Mouse (Mus musculus) hindbrain, embryonic 11.5 days (tissue): ENCODE results near the gene Man2a2. TPM values are rescaled to one million over a fixed set of nuclear protein-coding genes. Genes with fewer than 3 reads are reported as not detected.

Experiments
- ATAC-seq: fragments of 200-750 bp; cut with Nextera tagmentation; 2 replicates; pipeline ENCODE4 v1.8.0; 2017; ENCODE audit warnings: mild to moderate bottlenecking, moderate TSS enrichment, moderate library complexity; ENCODE audit not compliant: low FRiP score
- DNase-seq: peaks from one replicate; pipeline ENCODE4 v3.0.0-alpha.2; 2015; ENCODE audit warnings: low spot score
- H3K27ac ChIP-seq: fragments of 300-500 bp; sonication (generic); 2 replicates; pipeline ENCODE4 v1.5.1; 2014; ENCODE audit warnings: mild to moderate bottlenecking, low read depth, low read length
- H3K27me3 ChIP-seq: fragments of 300-500 bp; sonication (generic); 2 replicates; pipeline ENCODE4 v1.6.1; 2014; ENCODE audit warnings: mild to moderate bottlenecking, low read length, moderate library complexity, mixed read lengths; ENCODE audit not compliant: control insufficient read depth, insufficient read depth
- H3K36me3 ChIP-seq: fragments of 300-500 bp; sonication (generic); 2 replicates; pipeline ENCODE4 v1.6.1; 2014; ENCODE audit warnings: mild to moderate bottlenecking, low read length, moderate library complexity, mixed read lengths; ENCODE audit not compliant: control insufficient read depth, insufficient read depth
- H3K4me1 ChIP-seq: fragments of 300-500 bp; sonication (generic); replicated peaks from 2 replicates; pipeline ENCODE4 v1.6.1; 2014; ENCODE audit warnings: low read length, mixed read lengths; ENCODE audit not compliant: control insufficient read depth, insufficient read depth
- H3K4me2 ChIP-seq: fragments of 300-500 bp; sonication (generic); replicated peaks from 2 replicates; pipeline ENCODE4 v1.6.1; 2014; ENCODE audit warnings: mild to moderate bottlenecking, low read depth, low read length
- H3K4me3 ChIP-seq: fragments of 300-500 bp; sonication (generic); 2 replicates; pipeline ENCODE4 v1.5.1; 2014; ENCODE audit warnings: low read depth, low read length
- H3K9ac ChIP-seq: fragments of 300-500 bp; sonication (generic); 2 replicates; pipeline ENCODE4 v1.6.1; 2014; ENCODE audit warnings: low read depth, low read length
- H3K9me3 ChIP-seq: fragments of 300-500 bp; sonication (generic); 2 replicates; pipeline ENCODE4 v1.6.1; 2016; ENCODE audit warnings: low read length; ENCODE audit not compliant: control insufficient read depth
- WGBS: fragments of 180-500 bp; shearing (Covaris S2); extraction: QIAGEN DNeasy Blood & Tissue Kit; methylation state at CpG from one replicate; pipeline ENCODE4 v1.1.7; 2014; 5-methylcytosine and 5-hydroxymethylcytosine counted together
- polyA plus RNA-seq: library from polyadenylated mRNA; unstranded; fragments of >200 nt; fragmentation: Nextera tagmentation; extraction: Ambion mirVana; gene quantifications from 2 replicates; pipeline ENCODE4 v1.2.1, GENCODE M21; 2014

Gene Man2a2
- polyA plus RNA-seq, 1 experiment from 2014 or later: 9.8 TPM

DNA sequence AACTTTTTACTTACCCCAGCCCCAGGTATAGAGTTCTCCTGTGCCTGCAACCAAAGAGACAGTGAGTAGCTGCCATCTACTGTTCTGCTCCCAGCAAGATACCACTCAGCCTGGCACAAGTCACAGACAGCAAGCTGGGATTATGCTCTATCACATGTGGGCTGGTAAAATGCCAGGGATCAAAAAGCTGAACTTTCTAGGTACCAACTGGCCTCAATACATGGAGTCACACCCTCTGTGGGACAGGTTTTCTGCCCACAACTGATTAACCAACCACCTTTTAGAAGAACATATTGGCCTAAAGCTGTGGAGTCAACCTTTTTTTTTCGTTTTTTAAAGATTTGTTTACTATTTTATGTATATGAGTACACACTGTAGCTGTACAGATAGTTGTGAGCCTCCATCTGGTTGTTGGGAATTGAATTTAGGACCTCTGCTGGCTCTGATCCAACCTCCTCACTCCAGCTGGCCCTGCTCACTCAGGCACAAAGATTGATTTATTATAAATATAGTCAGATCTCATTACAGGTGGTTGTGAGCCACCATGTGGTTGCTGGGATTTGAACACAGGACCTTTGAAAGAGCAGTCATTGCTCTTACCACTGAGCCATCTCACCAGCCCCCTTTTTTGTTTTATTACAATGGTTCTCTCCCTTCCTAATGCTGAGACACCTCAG lies 53.6 kb downstream of the Man2a2 start:
- H3K27ac ChIP-seq: no peak overlapping the region
- H3K9ac ChIP-seq: no peak overlapping the region
- ATAC-seq: no peak
- H3K27me3 ChIP-seq: no peaks in the 10 kb centered on the region
- H3K4me3 ChIP-seq: no peak overlapping the region
- DNase-seq: no peak
- peaks cover 10% of the 10 kb centered on the region; the same call in 1 of the 2 replicates for H3K36me3 ChIP-seq
- H3K4me2 ChIP-seq: no peak overlapping the region
- WGBS: 91% methylated on average over 1 of the region's 1 CpGs
- H3K9me3 ChIP-seq: no peaks in the 10 kb centered on the region
- no peaks in the 10 kb centered on the region for H3K4me1 ChIP-seq

DNA sequence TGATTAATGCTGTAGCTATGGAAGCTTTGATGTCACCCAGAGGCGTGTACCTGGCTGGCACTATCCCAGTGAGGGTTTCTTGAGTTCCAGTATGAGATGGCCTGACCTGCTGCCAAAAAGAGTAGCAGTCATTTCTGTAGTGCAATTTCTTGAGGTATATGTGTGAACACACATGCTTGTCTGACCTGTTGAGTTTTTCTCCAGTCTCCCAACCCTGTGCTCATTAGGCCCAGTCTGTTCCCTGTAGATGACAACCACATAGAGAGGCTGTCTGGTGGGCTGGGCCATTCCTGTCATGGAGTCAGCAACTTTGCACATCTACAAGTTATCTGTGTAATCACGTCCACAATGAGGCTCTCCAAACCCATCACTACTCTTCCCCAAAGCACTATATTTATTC lies 55.4 kb downstream of the Man2a2 start:
- DNase-seq: no peak
- ATAC-seq: no peak
- WGBS: 86% methylated on average over 2 of the region's 2 CpGs
- H3K9ac ChIP-seq: no peak overlapping the region
- H3K4me3 ChIP-seq: no peak overlapping the region
- H3K9me3 ChIP-seq: no peaks in the 10 kb centered on the region
- H3K36me3 ChIP-seq: peaks cover 10% of the 10 kb centered on the region; the same call in 1 of the 2 replicates
- no peak overlapping the region for H3K27ac ChIP-seq
- no peaks in the 10 kb centered on the region for H3K27me3 ChIP-seq
- H3K4me1 ChIP-seq: no peaks in the 10 kb centered on the region
- no peak overlapping the region for H3K4me2 ChIP-seq

- Histone ChIP-seq H3K9ac (no peak overlapping the region), H3K27ac (no peak overlapping the region), H3K36me3 (peaks cover 17% of the 10 kb centered on the region; the same call in 1 of the 2 replicates), H3K9me3 (no peaks in the 10 kb centered on the region), H3K4me3 (no peak overlapping the region), H3K27me3 (no peaks in the 10 kb centered on the region), H3K4me1 (no peaks in the 10 kb centered on the region), H3K4me2 (no peak overlapping the region)
- DNase-seq (no peak), ATAC-seq (no peak)
- 90% methylated on average over 7 of the region's 7 CpGs for WGBS
Measured at GRCm38 (mm10) chr7:80310771-80311170, 60.4 kb downstream of the Man2a2 start.

- Histone ChIP-seq H3K27ac (no peak overlapping the region), H3K27me3 (no peaks in the 10 kb centered on the region), H3K9me3 (no peaks in the 10 kb centered on the region), H3K4me2 (no peak overlapping the region), H3K36me3 (peaks cover 20% of the 10 kb centered on the region; the same call in 1 of the 2 replicates), H3K4me1 (no peaks in the 10 kb centered on the region), H3K9ac (no peak overlapping the region), H3K4me3 (no peak overlapping the region)
- ATAC-seq: no peak
- WGBS: 85% methylated on average over 3 of the region's 3 CpGs
- DNase-seq: no peak
Measured at GRCm38 (mm10) chr7:80307766-80308165, 63.4 kb downstream of the Man2a2 start.

DNA sequence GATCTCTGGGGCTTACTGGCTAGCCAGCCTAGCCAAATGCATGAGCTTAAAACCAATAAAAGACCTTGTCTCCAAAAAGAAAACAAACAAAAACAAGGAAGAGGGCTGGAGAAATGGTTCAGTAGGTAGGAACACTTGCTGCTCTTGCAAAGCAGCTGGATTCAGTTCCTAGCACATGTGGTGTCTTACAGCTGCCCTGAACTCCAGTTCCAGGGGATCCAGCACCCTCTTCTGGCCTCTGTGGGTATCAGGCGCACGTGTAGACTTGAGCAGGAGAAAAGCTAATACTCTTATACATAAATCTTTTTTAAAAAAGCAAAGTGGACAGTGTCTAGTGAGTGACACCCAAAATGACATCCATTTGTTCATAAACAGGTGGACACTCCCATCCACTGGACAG lies 69.7 kb downstream of the Man2a2 start:
- 89% methylated on average over 2 of the region's 2 CpGs for WGBS
- peaks cover 29% of the 10 kb centered on the region for H3K36me3 ChIP-seq

GRCm38 (mm10) chr7:80299568-80299967 lies 71.6 kb downstream of the Man2a2 start:
- H3K9ac ChIP-seq: no peak overlapping the region
- H3K4me1 ChIP-seq: no peaks in the 10 kb centered on the region
- no peak overlapping the region for H3K4me2 ChIP-seq
- WGBS: 95% methylated on average over 3 of the region's 3 CpGs
- no peak overlapping the region for H3K4me3 ChIP-seq
- peaks cover 16% of the 10 kb centered on the region for H3K36me3 ChIP-seq
- no peak for ATAC-seq
- H3K9me3 ChIP-seq: no peaks in the 10 kb centered on the region
- DNase-seq: no peak
- H3K27ac ChIP-seq: no peak overlapping the region
- no peaks in the 10 kb centered on the region for H3K27me3 ChIP-seq

More for the DNA sequence above, 69.7 kb downstream of the Man2a2 start:
- no peak overlapping the region for H3K9ac ChIP-seq
- no peaks in the 10 kb centered on the region for H3K27me3 ChIP-seq
- H3K9me3 ChIP-seq: no peaks in the 10 kb centered on the region
- DNase-seq (no peak), ATAC-seq (no peak)
- no peak overlapping the region for H3K4me2 ChIP-seq
- no peak overlapping the region for H3K27ac ChIP-seq
- H3K4me1 ChIP-seq: no peaks in the 10 kb centered on the region
- H3K4me3 ChIP-seq: no peak overlapping the region

Other genes starting within 250 kb of the Man2a2 start
- 10.5 and 15.6 TPM in 2 replicates for gene Sema4b, start 184.5 kb downstream of the Man2a2 start, polyA plus RNA-seq
- gene Cib1, start 138.6 kb downstream of the Man2a2 start, polyA plus RNA-seq: 58.9 and 61.7 TPM in 2 replicates
- 5.0 and 5.6 TPM in 2 replicates for gene Gdpgp1, start 138.5 kb downstream of the Man2a2 start, polyA plus RNA-seq
- gene Ttll13, start 125.0 kb downstream of the Man2a2 start, polyA plus RNA-seq: 1.1 and 1.4 TPM in 2 replicates
- 49.5 and 51.6 TPM in 2 replicates for gene Ngrn, start 110.2 kb downstream of the Man2a2 start, polyA plus RNA-seq
- 16.6 and 25.2 TPM in 2 replicates for gene Vps33b, start 101.7 kb downstream of the Man2a2 start, polyA plus RNA-seq
- 182 and 190 TPM in 2 replicates for gene Prc1, start 76.9 kb downstream of the Man2a2 start, polyA plus RNA-seq
- gene Rccd1, start 46.9 kb downstream of the Man2a2 start, polyA plus RNA-seq: 10.1 and 11.7 TPM in 2 replicates
- 23.4 and 30.4 TPM in 2 replicates for gene Unc45a, start 30.4 kb downstream of the Man2a2 start, polyA plus RNA-seq
- gene Hddc3, start 28.3 kb downstream of the Man2a2 start, polyA plus RNA-seq: 18.4 and 25.3 TPM in 2 replicates
- gene Fes, start 16.6 kb upstream of the Man2a2 start, polyA plus RNA-seq: 5.8 and 9.5 TPM in 2 replicates
- 3.4 and 4.1 TPM in 2 replicates for gene Furin, start 34.1 kb upstream of the Man2a2 start, polyA plus RNA-seq
- 33.7 and 34.0 TPM in 2 replicates for gene Blm, start 163.7 kb upstream of the Man2a2 start, polyA plus RNA-seq